Mouse (Mus musculus) macrophage (primary cell): ENCODE measurements around the gene Inpp5f. TPM values are rescaled to one million over a fixed set of nuclear protein-coding genes. Genes with fewer than 3 reads are reported as not detected.
"Not testable (repeated sequence)": the region's sequence is repeated elsewhere in the genome, so short reads cannot be mapped to it uniquely, and the experiment has no call there.

Experiments
- H3K27ac ChIP-seq: fragments of 350-480 bp; formaldehyde crosslinking; 2 replicates; pipeline ENCODE4 v1.9.0; 2021
- H3K36me3 ChIP-seq: fragments of 350-480 bp; formaldehyde crosslinking; 2 replicates; pipeline ENCODE4 v1.9.0; 2021; ENCODE audit errors: inconsistent target
- H3K4me3 ChIP-seq: fragments of 350-480 bp; formaldehyde crosslinking; 2 replicates; pipeline ENCODE4 v1.9.0; 2021; ENCODE audit errors: inconsistent target
- H3K79me2 ChIP-seq: fragments of 350-480 bp; formaldehyde crosslinking; 2 replicates; pipeline ENCODE4 v1.9.0; 2021; ENCODE audit errors: inconsistent target
- WGBS: methylation state at CpG from one replicate; pipeline ENCODE4 v1.1.7; 2026; ENCODE audit warnings: inconsistent platforms; ENCODE audit not compliant: missing documents; 5-methylcytosine and 5-hydroxymethylcytosine counted together
- polyA plus RNA-seq: library from polyadenylated mRNA; stranded (reverse); fragments of 250-400 nt; gene quantifications from 3 replicates; pipeline ENCODE4 v1.2.4, GENCODE M21; 2018; ENCODE audit warnings: inconsistent platforms

Gene Inpp5f
- polyA plus RNA-seq, 1 experiment from 2014 or later: 19.5 TPM

DNA sequence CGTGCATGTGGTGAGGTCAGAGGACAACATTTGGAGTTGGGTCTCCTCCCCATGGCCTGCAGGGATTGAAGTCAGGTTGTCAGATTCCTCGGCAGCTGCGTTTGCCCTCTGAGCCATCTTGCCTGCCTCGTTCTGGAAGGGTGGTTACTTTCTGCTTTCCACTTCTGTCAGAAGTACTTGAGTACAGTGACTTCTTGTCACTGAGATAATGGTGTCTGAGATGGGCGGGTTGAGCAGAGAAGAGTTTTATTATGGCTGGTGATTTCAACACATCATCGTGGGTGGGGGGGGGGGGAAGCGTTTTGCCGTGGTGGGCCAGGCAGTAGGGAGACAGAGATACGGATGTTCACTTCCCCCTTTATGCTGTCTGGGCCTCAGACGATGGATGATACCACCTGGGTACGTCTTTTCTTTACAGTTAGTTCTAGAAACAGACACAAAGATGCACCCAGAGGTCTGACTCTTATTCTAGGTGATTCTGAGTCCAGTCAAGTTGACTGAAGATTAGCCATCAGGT, 53.8 kb downstream of the Inpp5f start:
- 61% methylated on average over 10 of the region's 11 CpGs for WGBS
- no peaks in the 10 kb centered on the region for H3K79me2 ChIP-seq
- H3K36me3 ChIP-seq: peaks cover 50% of the 10 kb centered on the region
- H3K4me3 ChIP-seq: no peak overlapping the region
- H3K27ac ChIP-seq: no peak overlapping the region

DNA sequence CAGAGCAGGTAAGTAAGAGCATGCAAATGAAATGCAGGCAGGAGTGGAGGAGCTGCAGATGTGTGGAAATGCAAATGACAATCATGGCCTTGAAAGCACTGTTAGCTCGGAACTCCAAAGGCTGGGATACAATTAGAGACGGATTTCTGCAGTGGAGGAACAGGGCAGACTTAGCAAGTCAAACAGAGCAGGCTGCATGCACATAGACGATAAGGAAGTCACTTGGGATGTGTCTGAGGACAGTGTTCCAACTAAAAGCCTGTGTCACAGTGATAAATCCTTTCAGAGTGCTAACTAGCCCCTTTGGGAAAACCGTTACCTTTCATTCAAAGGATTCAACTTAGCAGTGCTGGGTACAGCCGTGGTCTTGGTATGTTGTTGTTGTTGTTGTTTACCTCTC, 56.7 kb downstream of the Inpp5f start:
- H3K4me3 ChIP-seq: no peak overlapping the region
- peaks cover 54% of the 10 kb centered on the region for H3K36me3 ChIP-seq
- H3K79me2 ChIP-seq: no peaks in the 10 kb centered on the region
- WGBS: 87% methylated on average over 5 of the region's 5 CpGs
- no peak overlapping the region for H3K27ac ChIP-seq

DNA sequence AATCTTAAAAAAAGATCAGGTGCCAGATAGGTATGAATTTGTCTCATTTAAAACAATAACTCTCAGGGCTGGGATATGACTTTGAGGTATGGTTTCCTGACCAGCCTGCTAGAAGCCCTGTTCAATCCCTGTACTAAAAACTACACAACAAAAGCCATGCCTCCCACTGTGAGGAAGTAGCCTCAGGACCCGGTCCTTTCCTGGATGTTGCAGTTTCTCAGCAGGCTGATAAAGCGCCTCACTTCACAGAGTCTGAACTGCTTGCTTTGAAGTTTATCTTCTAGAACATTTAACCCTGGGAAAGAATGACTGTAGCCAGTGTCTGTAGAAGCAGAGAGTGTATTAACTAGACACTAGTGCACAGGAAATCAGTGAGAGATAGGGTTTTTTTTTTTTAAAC, 57.7 kb downstream of the Inpp5f start:
- Histone ChIP-seq H3K79me2 (no peaks in the 10 kb centered on the region), H3K27ac (no peak overlapping the region), H3K36me3 (peaks cover 54% of the 10 kb centered on the region), H3K4me3 (no peak overlapping the region)
- WGBS: 93% methylated on average over 2 of the region's 2 CpGs

DNA sequence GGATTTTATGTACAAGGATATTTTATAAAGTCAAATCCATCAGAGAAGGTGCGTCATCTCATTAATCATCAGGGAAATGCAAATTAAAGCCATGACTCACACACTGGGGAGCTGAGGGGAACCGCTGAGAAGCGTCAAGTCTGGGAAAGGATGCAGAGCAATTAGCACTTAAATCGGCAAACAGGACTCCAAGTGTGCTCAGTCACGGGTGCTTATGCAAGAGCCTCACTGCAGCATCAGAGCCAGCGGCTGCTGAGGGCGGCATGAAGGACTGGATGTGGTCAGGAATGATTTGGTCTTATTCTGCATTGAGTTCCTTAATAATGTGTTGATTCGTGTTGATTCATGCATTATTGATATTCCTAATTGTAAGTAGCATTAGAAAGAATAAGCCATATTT, 60.8 kb downstream of the Inpp5f start:
- peaks cover 47% of the 10 kb centered on the region for H3K36me3 ChIP-seq
- H3K27ac ChIP-seq: peak overlapping the region; percentile 36
- no peaks in the 10 kb centered on the region for H3K79me2 ChIP-seq
- 28% methylated on average over 8 of the region's 8 CpGs for WGBS
- no peak overlapping the region for H3K4me3 ChIP-seq

DNA sequence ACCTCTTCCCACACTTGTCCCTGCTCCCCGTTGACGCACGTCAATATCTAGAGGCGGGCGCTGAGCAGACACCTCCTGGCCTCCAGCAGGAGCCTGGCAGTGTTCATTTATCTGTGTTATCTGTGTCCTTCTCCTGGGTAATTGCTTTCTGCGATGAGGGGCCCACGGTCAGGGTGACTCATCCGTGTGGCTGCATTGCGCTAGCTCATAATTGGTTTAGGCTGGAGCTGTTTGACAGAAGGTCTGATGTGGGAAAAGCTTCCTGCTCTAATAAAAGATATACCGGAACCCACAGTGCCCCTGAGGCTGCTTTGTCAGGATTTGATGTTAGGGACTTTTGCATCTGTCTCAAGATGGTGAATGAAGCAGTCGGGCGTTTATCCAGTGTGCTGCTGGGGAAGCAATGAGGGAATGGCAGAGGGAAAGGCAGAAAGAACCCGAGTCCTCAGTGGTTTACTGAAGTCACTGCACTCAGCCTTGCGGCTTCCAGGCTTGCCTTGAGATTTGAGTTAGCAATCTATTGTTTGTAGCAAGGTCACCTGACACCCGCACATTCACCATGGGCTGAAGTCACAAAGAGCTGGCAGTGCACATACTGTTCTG, 61.4 kb downstream of the Inpp5f start:
- H3K36me3 ChIP-seq: peaks cover 44% of the 10 kb centered on the region
- H3K4me3 ChIP-seq: no peak overlapping the region
- H3K27ac ChIP-seq: peak overlapping the region; percentile 36
- WGBS: 48% methylated on average over 15 of the region's 15 CpGs
- no peaks in the 10 kb centered on the region for H3K79me2 ChIP-seq

DNA sequence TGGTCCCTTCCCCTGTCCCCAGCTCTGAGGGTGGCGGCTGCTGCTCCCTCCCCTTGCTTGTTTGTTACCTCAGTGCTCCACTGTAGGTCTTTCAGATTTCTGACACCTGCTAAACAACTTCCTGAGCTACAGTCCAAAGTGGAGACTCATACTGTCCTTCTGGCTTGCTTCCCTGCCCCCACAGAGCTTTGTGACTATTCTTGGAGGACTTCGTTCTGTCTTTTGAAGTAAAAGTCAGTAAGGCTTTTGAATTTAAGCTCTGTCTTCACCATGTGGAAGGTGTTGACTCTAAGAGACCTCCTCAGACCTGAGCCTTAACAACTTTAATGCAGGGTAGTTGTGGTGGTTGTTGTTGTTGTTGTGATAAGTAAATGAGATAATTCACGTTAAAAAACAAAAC, 67.4 kb downstream of the Inpp5f start:
- Histone ChIP-seq H3K27ac (no peak overlapping the region), H3K36me3 (peaks cover 24% of the 10 kb centered on the region; the same call in 1 of the 2 replicates), H3K4me3 (no peak overlapping the region), H3K79me2 (no peaks in the 10 kb centered on the region)
- WGBS: 97% methylated on average over 3 of the region's 3 CpGs

DNA sequence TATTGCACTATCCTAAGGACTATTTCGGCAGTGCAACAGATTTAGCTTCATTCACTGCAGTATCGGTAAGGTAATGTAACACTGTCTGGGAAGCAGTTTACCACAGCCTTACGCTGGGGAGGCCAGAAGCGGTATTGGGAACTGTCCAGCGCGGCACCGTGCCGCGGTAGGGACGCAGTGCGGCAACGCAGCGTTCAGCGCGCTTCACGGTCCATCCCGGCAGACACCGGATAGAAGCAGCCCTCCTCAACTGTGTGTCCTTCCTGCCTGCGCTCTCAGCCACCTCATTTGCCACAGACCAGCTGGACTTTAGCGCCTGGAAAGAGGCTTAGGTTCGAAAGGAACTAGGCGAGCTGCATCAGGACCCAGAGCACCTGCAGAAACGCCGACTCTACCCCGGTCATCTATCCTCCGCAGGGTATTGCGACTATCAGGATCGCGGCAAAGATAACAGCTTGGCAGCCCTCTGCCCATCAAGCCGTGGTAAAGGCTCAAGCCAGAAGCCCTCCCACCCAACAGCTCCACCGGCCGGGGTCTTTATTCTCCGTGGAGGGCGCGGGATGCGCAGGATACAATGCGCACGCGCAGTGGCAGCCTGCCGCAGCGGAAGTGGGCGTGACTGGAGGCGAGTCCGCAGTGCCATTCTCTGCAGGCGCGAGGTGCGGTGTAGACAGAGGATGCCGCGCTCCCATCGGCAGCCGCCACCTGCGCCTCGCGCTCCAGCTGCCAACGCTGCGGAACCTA, 76.9 kb downstream of the Inpp5f start:
- H3K36me3 ChIP-seq: peaks cover 27% of the 10 kb centered on the region
- WGBS: 39% methylated on average over 56 of the region's 56 CpGs
- no peak overlapping the region for H3K27ac ChIP-seq
- peak overlapping the region; percentile 14; the same call in 1 of the 2 replicates for H3K4me3 ChIP-seq
- H3K79me2 ChIP-seq: no peaks in the 10 kb centered on the region

DNA sequence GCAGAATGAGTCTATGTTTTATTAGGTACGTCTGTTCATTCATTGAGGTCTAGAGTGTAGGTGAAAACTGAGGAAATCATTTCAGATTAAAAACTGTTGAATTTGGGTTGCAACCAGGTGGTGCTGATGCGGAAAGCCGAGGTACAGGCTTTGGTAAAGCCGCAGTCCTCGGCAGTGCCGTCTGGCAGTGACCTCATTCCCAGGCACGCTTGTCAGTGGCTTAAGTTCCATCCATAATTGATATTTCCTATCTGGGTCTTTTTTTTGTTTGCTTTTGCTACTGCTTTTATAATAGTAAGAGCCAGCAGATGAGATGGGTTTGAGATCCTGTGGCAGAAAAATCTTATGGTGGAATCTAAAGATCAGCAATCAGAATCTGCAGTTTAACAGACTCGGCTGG, 78.2 kb downstream of the Inpp5f start:
- WGBS: 95% methylated on average over 8 of the region's 8 CpGs

DNA sequence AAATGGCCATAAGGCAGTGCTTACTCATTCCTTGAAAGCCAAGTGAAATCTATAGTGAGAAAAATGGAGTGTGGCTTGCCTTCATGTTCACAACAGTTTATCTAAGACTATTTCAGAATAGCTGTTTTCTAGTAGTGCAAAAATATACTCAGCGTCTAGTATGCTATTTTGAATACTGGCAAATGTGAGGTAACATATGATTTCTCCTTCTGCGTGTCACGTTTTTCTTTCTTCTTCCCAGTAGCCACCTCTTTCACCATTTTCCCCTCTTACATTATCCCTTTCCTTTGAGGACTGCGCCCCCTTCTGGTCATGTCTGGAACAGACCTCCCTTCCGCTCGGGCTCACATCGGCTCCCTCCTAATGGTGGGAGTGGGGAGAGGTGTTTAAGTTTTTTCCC, 78.9 kb downstream of the Inpp5f start:
- Histone ChIP-seq H3K27ac (no peak overlapping the region), H3K4me3 (no peak overlapping the region), H3K36me3 (peaks cover 34% of the 10 kb centered on the region), H3K79me2 (no peaks in the 10 kb centered on the region)
- WGBS: 6% methylated on average over 7 of the region's 7 CpGs

More for the DNA sequence above, 78.2 kb downstream of the Inpp5f start:
- Histone ChIP-seq H3K36me3 (peaks cover 33% of the 10 kb centered on the region), H3K79me2 (no peaks in the 10 kb centered on the region), H3K27ac (no peak overlapping the region), H3K4me3 (no peak overlapping the region)

DNA sequence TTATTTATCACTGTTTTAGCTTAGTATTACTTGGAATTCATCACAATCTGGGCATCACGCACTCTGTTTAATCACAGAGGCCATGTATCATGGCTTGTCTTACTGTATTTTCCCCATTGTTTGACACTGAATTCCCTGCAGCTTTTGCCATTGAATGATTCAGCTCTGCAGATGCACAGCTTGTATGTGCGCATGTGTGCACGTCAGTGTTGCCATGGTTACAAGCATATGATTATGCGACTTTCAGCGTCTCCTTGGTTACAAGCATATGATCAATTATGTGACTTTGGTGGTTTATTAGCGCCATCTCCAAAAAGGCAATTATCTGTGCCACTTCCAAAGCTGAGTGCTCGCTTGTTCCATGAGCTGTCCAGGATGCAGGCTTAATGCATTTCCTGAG, 79.7 kb downstream of the Inpp5f start:
- WGBS: 80% methylated on average over 7 of the region's 7 CpGs
- Histone ChIP-seq H3K27ac (no peak overlapping the region), H3K4me3 (no peak overlapping the region), H3K36me3 (peaks cover 36% of the 10 kb centered on the region), H3K79me2 (no peaks in the 10 kb centered on the region)

DNA sequence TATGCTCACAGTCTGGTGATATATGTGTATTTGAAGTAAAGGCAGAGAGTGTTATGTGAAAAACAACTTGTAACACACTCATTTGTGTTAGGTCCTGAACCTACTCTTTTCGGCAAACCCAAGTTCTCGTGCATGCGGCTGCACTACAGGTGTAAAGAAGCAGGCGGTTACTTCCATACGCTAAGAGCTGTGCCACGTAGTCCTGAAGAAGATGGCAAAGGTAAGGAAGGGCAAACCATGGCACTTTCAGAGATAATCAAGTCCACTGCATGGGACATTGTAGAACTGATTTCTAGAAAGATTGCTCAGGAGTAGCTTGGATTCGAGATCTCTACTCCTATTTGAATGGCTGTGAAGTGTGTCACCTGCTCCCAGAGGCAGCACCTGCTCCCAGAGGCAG, 81.0 kb downstream of the Inpp5f start:
- WGBS: 95% methylated on average over 7 of the region's 7 CpGs
- Histone ChIP-seq H3K4me3 (no peak overlapping the region), H3K36me3 (peaks cover 43% of the 10 kb centered on the region), H3K79me2 (no peaks in the 10 kb centered on the region), H3K27ac (no peak overlapping the region)

DNA sequence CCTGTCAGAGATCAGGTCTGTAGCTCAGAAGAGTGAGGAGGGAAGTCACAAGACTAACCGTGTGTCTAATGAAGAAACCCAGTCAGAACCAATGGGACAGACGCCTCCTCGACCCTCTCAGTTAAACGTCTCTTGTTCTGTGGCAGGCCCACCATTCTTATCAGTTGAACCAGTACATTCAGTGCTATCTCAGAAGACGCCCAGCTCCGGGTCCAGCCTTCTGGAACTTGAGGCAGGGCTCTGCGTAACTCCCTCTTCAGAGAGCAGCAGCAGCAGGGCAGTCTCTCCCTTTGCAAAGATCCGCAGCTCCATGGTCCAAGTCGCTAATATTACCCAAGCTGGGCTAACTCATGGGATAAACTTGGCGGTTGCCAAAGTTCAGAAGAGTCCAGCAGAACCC, 83.7 kb downstream of the Inpp5f start:
- Histone ChIP-seq H3K4me3 (no peak overlapping the region), H3K36me3 (peaks cover 64% of the 10 kb centered on the region), H3K79me2 (no peaks in the 10 kb centered on the region), H3K27ac (no peak overlapping the region)
- WGBS: 91% methylated on average over 10 of the region's 10 CpGs

DNA sequence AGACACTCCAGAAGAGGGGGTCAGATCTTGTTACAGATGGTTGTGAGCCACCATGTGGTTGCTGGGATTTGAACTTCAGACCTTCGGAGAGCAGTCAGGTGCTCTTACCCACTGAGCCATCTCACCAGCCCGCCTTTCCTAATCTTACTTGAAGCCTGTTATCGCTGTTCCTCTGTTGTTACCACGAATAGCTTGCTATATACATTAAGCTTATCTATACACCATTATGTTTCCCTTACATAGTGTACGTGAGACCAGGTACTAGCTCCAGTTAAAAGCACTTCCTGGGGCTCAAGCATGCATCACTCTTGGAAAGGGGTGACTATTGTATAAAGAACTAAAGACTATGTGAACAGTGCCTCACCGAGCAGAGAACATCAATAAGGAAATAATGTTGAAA, 88.8 kb downstream of the Inpp5f start:
- 87% methylated on average over 6 of the region's 6 CpGs for WGBS
- not testable (repeated sequence) for H3K79me2 ChIP-seq, H3K27ac ChIP-seq, H3K4me3 ChIP-seq
- H3K36me3 ChIP-seq: peaks cover 83% of the 10 kb centered on the region

DNA sequence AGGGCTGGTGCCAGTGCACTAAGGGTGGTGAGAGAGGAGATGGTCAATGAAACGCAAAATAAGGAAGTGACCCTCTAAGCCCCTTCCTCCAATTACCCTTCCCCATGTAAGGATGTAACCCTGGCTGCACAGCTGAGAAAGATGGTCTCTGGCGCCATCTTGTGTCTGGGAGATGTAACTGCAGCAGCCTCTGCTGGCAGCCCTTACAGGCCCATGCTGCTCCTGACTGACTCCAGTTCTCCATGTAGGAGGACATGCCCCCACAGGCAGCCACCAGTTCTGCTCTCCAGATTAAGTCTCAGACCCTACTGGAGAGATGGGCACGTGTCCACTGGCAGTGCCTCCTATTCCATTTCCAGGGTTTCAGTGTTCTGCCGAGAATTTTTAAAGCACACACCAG, 94.6 kb downstream of the Inpp5f start:
- no peak overlapping the region for H3K4me3 ChIP-seq
- peaks cover 90% of the 10 kb centered on the region for H3K36me3 ChIP-seq
- H3K79me2 ChIP-seq: no peaks in the 10 kb centered on the region
- H3K27ac ChIP-seq: no peak overlapping the region
- 28% methylated on average over 4 of the region's 4 CpGs for WGBS

DNA sequence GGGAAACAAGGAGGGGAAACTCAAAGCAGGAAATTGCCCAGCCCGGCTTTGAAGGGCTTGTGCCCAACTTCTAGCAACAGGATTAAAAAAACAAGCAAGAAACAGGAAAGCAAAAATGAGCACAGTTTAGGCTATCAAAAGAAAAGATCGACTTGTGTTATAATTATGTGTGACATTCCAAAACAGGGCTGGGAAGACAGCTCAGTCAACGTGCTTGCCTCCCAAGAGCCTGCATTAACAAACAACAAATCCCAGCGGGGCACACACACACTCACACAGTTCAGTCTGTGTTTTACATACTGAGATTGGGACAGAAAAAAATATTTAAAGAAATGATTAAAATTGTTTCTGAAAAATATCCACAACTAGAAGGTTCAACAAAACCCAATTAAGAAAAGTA, 106.9 kb downstream of the Inpp5f start:
- no peak overlapping the region for H3K27ac ChIP-seq
- H3K36me3 ChIP-seq: peaks cover 94% of the 10 kb centered on the region
- 80% methylated on average over 4 of the region's 4 CpGs for WGBS
- H3K4me3 ChIP-seq: no peak overlapping the region
- peaks cover 7% of the 10 kb centered on the region; the same call in 1 of the 2 replicates for H3K79me2 ChIP-seq
